Mouse (Mus musculus) skeletal muscle tissue, adult 2 months (tissue): Measurements from ENCODE around the gene Strip2.

Experiments
- DNase-seq: peaks from one replicate; pipeline ENCODE4 v3.0.0-alpha.2; 2012; ENCODE audit warnings: low read depth, low spot score

Gene Strip2

DNA sequence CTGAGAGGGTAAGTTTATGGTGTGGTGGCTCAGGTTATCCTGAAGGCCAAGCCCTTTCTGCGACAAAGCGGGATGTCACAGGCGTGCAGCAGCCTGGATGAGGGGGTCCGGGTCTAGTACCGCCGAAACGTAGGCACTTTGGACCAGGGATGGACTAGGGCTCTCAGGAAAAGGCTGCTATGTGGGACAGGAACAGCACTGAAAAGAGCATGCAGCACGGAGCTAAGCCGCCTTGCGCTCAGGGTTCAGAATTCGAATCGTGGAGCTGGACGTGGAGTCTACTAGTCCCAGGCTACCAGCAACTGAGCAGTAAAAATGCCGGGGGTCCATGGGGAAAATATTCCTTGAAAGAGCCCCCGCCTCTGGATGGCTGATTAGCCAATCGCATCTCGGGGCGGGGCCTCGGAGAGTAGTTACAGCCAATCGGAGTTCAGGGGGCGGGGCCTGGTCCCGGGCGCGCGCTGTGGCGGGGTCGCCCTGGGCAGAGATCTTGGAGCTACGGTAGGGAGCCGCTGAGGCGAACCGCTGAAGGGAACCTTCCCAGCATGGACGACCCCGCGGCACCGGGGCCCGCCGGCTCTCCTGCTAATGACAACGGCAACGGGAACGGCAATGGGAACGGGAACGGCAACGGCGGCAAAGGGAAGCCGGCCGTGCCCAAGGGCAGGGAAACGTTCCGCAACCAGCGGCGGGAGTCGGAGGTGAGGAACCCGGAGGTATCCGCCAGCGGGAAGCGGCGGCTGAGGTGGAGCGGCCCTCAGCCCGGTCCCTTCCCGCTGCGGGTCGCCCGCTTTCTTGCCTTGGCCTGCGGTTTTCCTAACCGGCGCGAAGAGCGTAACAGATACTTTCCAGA is at the start of gene Strip2:
Gene Strip2 (plus strand): TSS at position 483 of the 853 bp plus-strand sequence.
- DNase-seq, result peak; percentile 64

DNA sequence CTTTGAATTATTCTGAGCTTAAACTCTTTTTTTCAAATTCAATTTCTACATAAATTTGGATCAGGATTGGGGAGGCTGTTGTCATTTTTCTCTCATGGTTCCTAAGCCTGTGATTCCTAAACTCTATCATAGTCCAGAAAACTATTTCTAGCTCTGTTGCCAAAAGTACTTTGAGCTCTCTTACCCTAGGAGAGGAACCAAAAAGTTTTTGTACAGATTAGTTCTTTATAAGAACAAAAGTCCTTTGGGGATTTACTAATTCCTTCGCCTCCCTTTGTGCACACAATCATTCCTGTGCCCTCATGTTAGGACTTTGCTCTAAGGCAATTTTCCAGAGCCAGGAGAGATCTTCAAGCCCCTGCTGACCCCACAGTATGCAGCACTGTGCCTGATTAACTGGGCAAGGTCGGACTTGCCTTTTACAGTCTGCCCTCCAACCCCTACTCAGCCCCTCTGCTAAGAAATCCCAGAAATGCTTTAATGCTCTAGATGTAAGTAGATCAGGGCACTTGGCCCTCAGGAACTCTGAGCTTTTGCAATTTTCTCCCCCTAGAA is 48.4 kb upstream of the Strip2 start:
- no peak for DNase-seq

DNA sequence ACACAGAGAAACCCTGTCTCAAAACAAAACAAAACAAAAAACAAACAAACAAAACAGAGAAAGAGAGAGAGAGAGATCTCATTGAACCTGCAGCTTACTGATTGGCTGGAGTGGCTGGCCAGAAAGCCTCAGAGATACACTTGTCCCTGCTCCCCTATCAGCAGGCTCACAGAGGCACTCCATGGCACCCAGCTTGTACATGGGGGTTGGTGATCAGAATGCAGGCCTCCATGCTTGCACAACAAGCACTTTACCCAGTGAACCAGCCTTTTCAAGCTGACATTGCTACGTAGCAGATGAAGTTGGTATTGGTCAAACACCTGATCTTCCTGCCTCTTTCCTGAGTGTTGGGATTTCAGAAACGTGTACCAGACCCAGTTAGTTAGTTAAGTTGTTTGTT is 43.2 kb upstream of the Strip2 start:
- DNase-seq, result no peak

DNA sequence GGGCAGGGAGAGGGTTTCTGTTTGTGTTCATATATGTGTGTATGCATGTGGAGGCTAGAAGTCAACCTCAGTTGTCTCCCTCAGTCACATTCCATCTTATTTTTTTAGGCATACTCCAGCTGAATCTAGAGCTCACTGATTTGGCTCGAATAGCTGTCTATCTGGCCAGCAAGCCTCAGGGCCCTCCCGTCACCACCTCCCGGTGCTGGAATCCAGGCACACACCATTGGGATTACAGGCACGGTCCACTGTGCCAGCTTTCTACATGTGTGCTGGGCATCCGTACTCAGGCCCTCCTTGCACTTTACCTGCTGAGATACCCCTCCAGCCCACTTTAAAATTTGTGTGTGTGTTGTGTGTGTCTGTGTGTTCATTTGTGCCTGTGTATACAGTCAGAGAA is 41.2 kb upstream of the Strip2 start:
- DNase-seq, result no peak

DNA sequence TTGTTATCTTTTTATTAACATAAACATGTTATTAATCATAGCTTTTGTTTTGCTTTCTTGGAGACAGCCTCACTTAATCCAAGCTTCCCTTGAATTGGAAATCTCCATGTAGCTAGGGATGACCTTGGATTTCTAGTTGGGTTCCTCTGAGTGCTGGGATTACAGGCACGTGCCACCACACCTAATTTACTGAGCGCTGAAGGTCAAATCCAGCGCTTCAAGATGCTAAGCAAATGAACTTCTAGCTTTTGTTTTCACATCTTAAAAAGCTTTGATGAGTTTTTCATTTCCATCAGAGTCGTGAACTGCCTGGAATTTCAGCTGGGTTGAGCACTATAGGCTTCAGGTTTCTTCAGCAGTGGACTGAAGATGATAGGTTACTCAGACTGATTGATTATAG is 40.0 kb upstream of the Strip2 start:
- no peak for DNase-seq

DNA sequence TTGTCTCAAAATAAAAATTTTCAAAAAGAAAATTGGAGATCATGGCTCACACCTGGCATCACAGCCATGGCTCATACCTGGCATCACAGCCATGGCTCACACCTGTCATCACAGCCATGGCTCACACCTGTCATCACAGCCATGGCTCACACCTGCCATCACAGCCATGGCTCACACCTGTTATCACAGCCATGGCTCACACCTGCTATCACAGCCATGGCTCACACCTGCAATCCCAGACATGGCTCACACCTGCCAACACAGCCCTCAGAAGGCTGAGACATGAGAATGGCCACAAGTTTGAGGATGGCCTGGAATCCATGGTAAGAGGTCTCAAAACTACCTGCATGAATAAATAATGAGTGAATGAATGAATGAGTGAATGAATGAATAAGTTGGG is 37.2 kb upstream of the Strip2 start:
- no peak for DNase-seq

DNA sequence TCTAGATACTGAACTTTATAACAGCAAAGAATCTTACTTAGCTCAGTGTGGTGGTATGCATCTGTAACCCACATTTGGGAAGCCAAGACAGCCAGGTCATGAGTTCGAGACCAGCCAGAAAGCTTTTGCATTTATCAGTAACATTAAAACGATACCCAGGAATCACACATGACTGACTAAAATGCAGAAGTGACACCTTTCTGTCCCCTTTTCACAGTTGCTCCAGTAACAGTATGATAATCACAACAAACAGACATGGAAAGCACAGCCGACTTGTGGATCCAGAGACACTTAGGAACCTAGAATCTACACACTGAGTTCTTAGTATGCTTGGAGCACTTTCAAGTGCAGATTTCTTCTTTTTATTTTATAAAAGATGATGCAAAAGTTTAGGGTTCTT is 36.0 kb upstream of the Strip2 start:
- DNase-seq, result no peak

DNA sequence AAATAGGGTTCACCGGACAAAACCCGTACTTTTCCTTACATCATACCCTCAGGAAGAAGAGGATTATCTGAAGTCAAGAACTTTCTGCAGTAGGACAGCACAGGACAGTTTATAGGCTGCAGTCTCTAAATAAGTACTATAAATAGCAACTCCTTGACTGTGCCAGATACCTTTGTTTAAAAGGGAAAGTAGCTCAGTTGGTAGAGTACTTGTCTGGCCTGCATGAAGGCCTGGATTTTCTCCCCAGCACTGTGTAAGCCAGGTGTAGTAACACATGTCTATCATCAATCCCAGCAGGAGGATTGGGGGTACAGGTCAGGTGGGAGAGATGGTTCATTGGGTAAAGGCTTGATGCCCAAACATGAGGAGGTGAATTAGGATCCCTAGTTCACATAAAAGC is 34.9 kb upstream of the Strip2 start:
- no peak for DNase-seq

DNA sequence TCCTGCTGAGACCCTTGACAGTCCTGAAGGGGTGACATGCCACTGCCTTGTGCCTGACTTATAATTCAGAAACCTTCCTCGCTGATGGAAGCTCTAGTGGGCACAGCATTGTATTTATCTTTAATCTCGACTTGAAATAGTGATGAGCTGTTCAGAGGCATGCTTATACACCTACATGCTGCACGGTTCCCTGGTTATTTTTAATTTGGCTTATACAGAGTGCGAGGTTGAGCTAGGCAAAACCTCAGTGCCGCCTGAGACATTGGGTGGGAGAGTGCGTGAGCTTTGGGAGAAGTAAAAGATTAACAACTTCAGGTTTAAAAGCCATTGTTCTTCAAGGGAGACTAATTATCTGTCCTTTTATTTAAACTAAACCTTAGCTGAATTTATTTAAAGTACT is 33.9 kb upstream of the Strip2 start:
- no peak for DNase-seq

DNA sequence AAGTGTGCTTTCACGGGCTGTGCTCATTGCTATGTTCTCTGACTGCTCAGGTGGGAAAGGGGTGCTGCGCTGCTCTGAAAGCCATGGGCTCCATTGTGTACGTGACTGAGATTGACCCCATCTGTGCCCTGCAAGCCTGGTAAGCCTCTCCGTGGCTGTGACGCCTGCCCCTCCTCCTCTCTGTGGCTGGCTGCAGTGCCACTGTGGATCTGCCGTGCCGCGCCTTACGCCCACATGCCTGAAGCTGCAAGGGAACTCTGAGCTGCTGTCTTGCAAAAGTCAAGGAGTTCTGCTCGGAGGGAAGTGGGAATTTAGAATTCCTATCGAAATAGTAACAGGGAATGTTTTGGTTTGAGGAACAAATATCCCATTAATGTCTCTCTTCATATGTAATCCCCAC is 25.7 kb upstream of the Strip2 start:
- DNase-seq, result no peak

DNA sequence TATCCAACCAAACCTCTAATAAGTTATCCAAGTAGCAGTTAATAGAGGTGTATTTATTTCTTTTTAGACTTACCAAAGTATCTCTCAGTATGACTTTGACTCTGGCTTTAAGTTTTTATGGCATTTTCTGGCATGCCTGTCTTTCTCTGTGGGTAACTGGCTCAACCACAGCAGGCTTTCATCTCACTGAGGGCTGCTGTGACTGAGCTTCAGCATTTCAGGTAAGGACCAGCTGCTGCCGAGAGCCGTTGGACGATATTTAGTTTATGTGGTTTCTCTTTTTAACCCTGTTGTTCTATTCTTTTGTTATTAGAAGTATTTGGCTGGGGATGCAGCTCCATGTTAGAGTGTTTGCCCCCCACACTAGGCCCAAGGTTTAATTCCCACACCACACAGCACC is 19.8 kb upstream of the Strip2 start:
- DNase-seq, result no peak

DNA sequence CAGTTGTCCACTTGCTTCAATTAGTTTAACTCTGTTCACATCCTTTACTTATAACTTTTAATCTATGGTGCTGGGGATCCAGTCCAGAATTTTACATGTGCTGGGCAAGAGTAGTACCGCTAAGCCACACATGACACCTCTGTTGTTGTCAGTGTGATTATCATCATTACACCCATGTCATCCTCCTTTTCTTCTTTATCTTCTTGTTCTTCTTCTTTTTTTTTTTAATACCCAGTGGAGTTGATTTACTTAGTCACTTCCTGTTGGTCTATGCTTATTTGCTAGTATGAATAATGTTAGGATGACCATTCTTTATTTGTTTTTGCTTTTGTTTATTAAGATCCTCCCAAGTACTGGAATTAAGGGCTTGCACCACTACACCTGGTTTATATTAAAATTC is 15.4 kb upstream of the Strip2 start:
- no peak for DNase-seq

DNA sequence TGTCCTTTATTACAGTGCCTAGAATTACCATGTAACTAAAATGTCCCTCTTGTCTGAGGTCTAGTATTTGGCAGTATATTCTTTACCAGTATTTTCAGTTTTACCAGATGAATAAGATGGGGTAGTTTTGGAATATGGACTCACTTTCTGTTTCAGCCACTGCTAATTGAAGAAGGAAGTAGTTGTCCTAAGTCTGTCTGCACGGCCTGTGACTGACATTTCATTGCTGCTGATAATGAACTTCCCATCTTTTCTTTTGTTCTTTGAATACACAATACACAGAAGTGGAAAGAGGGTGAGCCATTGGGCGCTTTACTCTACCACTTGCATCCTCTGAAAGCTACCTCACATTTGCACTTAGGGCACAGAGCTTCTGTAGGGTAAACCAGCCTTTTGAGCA is 14.6 kb upstream of the Strip2 start:
- DNase-seq, result no peak

DNA sequence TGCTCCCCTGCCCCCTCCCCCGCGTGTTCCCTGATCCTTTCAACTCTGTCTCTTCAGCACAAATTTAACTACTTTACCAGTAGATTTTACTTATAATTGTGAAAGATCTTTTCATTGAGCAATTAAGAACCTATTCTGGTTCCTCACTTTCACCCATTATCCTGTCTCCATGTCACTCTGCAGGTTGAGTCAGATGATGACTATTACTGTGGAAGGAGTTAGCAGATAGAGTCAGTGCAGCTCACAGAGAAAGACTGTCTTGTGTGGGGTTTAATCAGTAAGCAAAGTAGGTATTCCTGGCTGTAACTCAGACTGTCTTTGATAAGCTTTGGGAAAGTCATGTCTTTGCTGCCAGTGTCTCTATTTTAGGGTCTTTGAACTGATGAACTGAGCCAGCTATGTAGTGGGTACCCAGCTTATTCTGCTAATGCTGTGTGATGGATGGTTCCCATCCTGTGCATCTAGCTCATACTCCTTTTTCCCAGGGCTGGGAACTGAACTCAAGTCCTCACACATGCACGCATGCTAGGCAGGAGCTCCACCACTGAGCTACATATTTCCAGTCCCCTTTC is 13.4 kb upstream of the Strip2 start:
- DNase-seq, result no peak

DNA sequence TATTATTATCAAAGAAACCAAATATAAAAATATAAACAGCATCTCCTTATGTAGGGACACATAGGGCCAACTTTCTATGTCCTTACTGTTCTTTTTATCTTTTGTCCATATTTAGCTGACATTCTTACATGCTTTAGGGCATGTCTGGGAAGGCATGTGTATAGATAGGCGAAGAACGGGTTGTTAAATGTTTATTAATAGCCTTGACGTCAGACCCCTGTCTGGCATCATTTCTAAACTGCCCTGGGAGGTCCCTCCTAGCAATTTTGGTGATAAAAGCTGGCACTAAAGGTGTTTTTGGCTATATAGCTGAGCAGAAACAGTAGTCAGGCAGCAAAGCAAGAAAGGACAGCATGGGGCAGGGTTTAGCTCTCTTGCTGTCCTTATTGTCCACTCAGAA is 12.5 kb upstream of the Strip2 start:
- DNase-seq, result no peak

DNA sequence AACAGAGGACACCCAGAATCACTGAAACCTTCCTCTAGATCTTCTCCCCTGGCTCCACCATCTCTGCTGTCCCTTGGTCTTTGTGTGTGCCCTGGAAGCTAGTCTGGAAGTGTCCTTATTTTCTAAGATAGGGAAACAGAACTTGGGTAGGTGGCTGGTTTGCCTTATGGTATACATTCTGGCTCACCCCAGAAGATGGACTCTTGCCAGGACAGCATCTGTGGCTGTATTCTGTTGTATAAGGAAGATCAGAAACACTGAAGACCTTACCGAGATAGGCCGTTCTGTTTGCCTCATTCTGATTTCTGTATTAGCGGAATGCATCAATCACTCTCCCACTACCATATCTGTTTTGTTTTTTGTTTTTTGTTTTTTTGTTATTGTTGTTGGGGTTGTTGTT is 6.2 kb upstream of the Strip2 start:
- no peak for DNase-seq

DNA sequence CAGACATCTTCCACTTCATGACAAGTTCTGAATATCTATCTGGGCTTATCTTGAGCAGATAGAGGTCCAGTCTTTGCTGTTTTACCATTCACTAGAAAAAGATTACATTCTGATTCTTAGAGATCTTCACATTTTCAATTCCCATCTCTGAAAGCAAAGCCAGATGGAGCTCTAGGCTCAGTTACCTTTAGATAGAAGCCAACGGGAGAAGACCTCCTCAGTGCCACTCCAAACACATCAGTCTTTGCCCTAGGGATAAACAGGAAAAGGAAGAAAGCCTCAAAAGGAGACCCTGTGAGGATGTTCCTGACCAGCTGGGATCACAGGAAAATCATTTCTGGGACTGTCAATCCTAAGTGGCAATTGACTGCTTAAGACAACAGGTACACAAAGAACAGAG is 3.1 kb upstream of the Strip2 start:
- no peak for DNase-seq

DNA sequence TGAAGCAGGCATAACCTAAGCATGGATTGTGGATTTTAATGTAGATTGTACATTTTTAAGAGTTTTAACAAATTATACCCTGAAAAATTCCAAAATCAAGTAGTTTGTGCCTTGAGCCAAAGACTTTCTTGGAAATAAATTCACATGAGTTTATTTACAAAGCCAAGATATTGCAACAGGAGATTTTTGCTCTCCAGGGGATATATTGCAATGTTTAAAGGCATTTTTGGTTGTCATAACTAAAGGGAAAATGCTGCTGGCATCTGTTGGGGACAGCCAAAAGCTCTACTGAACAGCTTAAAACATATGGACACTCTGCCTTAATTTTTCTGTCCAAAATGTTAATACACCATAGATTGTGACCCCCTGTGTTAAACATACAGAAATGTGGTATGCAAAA is 2.7 kb upstream of the Strip2 start:
- no peak for DNase-seq

DNA sequence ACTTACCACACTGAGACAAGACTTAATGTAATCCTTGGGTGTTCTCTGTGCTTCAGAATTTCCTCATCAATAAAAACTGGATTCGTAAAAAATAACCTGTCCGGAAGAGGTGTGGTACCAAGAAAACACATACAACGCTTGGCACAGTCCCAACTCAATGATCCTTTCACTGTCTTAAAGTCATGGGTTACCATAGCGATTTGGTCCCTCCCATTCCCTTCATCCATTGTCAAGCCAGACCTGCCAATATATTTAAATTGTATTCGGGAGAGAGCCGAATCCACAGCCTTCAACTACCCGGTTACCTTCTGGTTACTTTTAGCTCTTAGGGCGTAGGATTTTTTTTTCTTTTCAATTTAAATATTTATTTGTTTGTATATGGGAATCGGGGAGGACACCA is 976 bp upstream of the Strip2 start:
- DNase-seq, result no peak

DNA sequence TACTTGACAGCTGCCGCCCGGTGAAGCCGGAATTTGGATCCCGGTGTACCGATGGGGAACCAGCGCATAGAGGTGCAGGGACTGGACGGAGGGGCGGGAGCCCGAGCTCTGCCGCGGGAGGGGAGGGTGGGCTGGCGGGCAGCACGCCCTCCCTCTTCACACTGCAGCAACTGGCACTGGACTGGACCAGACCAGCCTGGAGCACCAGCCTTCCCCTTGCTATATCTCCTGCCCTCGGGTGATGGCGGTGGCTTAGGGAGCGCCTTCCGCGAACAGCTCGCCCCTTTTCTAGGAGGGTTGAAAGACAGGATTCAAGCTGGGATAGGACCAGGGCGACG is 540 bp downstream of the Strip2 start:
- DNase-seq, result no peak

DNA sequence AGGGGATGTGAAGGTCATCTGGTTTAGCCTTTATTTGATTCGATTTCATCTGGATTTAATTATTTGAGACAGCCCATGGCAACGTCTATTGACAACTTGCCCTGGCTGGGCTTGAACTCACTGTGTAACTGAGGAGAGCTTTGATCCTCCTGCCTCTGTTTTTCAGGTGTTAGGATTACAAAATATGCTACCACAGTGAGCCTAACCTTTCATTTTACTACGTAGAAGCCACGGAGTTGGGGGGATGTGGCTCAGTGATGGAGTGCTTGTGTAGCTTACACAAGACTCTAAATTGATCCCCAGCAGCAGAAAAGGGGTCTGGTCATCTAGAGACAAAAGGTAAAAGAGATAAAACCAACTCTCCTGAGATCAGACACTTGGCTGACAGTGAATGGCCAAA is 1.1 kb downstream of the Strip2 start:
- DNase-seq, result no peak

DNA sequence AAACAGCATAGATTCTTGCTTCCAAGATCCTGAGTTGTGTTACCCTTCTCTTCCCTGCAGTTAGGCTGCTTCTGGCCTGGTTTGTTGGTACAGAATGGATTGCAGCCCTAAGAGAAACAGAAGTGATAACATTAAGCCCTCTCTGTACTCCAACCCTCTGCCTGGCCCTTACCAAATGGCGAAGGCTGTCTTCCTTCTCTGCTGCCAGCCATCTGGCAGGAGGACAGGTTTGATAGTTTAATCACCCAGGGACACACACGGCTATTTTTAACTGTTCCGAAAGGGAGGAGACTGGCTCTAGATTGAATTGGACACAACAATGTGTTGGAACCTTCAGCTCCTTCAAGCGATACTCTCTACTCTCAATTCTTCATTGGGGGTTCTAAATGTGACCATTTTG is 6.7 kb downstream of the Strip2 start:
- peak; percentile 46 for DNase-seq

DNA sequence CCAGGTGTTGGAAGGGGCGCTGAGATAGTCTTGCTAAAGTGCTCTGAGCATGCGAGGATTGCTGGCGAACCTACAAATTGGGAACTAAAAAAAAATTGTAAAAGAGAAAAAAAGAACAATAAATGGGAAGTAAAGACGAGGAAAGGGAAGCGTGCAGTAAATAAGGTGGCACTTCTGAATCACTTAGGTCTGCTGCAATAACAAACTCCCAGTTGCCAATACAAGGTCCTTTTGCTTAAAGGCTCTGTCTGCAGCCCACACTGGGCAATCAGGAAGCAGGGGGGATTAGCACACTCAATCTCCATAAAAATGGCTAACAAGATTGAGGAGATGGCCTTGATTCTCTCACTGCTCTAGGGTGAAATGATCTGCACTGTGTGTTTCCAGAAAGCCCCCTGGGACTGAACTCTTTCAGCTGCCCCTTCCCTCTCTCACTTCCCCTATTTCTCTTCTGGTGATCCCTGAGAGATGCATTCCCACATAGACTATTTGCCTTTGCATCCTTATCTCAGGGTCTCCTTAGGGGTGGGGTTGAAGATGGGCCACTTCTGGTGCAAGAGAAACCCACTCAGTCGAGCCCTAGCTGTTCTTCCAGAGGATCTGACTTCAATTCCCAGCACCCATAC is 8.9 kb downstream of the Strip2 start:
- DNase-seq, result no peak
